ENCODE assay signal across 19 mouse cellular contexts in the genomic region with DNA sequence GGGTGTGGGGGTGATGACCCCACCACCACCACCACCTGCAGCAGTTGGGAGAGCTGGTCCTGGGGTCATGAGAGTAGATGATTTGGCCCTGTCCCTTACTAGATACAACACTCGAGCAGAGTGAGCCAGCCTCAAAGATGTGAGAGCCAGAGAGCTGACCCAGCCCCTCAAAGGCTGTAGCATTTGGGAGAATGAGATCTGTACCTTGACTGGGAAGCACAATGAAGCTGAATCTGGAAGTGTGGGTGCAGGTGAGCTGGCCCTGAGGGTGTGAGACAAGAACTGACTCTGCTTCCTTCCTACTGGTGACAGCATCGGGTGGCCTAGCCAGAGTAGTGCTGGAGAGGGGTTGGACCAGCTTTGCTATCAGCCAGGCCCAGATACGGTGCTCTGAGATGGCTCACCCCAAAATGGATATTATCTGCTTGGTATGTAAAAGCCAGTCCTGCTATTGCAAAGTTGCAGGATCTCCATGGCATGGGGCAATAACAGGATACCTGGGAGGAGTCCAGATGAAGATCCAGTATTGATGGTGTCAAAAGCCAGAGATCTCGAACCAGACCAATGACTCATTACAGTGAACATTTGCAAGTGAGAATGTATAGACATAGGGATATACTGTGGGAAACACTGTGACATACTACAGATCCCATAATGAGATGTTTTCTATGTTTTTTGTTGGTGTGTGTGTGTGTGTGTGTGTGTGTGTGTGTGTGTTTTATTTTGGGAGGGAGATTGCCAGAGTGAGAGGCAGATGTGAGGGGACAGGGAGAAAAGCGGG. TPM values are rescaled to one million over a fixed set of nuclear protein-coding genes. Genes with fewer than 3 reads are reported as not detected.
DNase-seq lines count a peak whose midpoint lies in the region; ATAC-seq lines count a peak whose summit lies in the region.
"Had no signal": no experiment of that assay in that cellular context is flagged by ENCODE, and none has a peak within 500 bp of the region (broad histone marks: within the 10 kb centered on the region; RNA-seq: fewer than 3 reads in every experiment).

No protein-coding gene starts in this region.

- no peaks in the 10 kb centered on the region for H3K36me3 ChIP-seq in kidney, embryonic 15.5 days
- no peaks in the 10 kb centered on the region for H3K36me3 ChIP-seq in liver, embryonic 15.5 days (replicated peaks)
- H3K36me3 ChIP-seq: embryonic facial prominence, embryonic 12.5 days; forebrain, embryonic 10.5 days; hindbrain, embryonic 10.5 days; limb, embryonic 10.5 days; midbrain, embryonic 15.5 days had no signal

- no peak overlapping the region for H3K4me2 ChIP-seq in kidney, embryonic 15.5 days
- peak overlapping the region; percentile 51 for H3K4me2 ChIP-seq in liver, embryonic 15.5 days
- H3K4me2 ChIP-seq: embryonic facial prominence, embryonic 12.5 days; midbrain, embryonic 15.5 days had no signal

- no peak overlapping the region for H3K9ac ChIP-seq in kidney, embryonic 15.5 days
- H3K9ac ChIP-seq in liver, embryonic 15.5 days = 0 out of 2 replicates have a peak overlapping the region, but pooled peaks have one; percentile 35
- H3K9ac ChIP-seq: embryonic facial prominence, embryonic 12.5 days; midbrain, embryonic 15.5 days had no signal

- WGBS in kidney, embryonic 15.5 days = 73% methylated on average over 5 of the region's 5 CpGs
- WGBS in liver, embryonic 15.5 days (ENCODE audit: insufficient replicate concordance) = 38% methylated on average over 5 of the region's 5 CpGs

- intact Hi-C loops in left cerebral cortex, postnatal 4 days (cut with DNase I) = no loop called here

- no peaks in the 10 kb centered on the region for H3K27me3 ChIP-seq in kidney, embryonic 15.5 days
- H3K27me3 ChIP-seq in liver, embryonic 15.5 days = no peaks in the 10 kb centered on the region
- H3K27me3 ChIP-seq: embryonic facial prominence, embryonic 12.5 days; midbrain, embryonic 15.5 days had no signal

- no peaks in the 10 kb centered on the region for H3K4me1 ChIP-seq in kidney, embryonic 15.5 days
- H3K4me1 ChIP-seq in liver, embryonic 15.5 days (replicated peaks) = peaks cover 24% of the 10 kb centered on the region
- H3K4me1 ChIP-seq: embryonic facial prominence, embryonic 12.5 days; forebrain, embryonic 10.5 days; hindbrain, embryonic 10.5 days; limb, embryonic 10.5 days; midbrain, embryonic 15.5 days had no signal

- H3K27ac ChIP-seq in kidney, embryonic 15.5 days = no peak overlapping the region
- peak overlapping the region; percentile 78 for H3K27ac ChIP-seq in liver, embryonic 15.5 days (replicated peaks)
- H3K27ac ChIP-seq: embryonic facial prominence, embryonic 12.5 days; forebrain, embryonic 10.5 days; hindbrain, embryonic 10.5 days; limb, embryonic 10.5 days; midbrain, embryonic 15.5 days had no signal

- ATAC-seq in kidney, embryonic 15.5 days (replicated peaks; ENCODE audit: low FRiP score) = peak; percentile 33; the same call in 1 of the 2 replicates
- ATAC-seq in erythroblast, adult 5-6 weeks (replicated peaks; ENCODE audit: low FRiP score, poor library complexity, severe bottlenecking) = peak; percentile 93
- ATAC-seq in liver, embryonic 15.5 days (ENCODE audit: insufficient read depth) = peak; percentile 99
- ATAC-seq: activated CD4-positive, CD25-positive, alpha-beta regulatory T cell, adult 4 months; midbrain, embryonic 15.5 days had no signal

- no peak overlapping the region for H3K4me3 ChIP-seq in kidney, embryonic 15.5 days (replicated peaks)
- no peak overlapping the region for H3K4me3 ChIP-seq in liver, embryonic 15.5 days (replicated peaks)
- H3K4me3 ChIP-seq: embryonic facial prominence, embryonic 12.5 days; forebrain, embryonic 10.5 days; hindbrain, embryonic 10.5 days; limb, embryonic 10.5 days; midbrain, embryonic 15.5 days had no signal

- H3K9me3 ChIP-seq in kidney, embryonic 15.5 days (replicated peaks) = no peaks in the 10 kb centered on the region
- no peaks in the 10 kb centered on the region for H3K9me3 ChIP-seq in liver, embryonic 15.5 days (replicated peaks)
- H3K9me3 ChIP-seq: embryonic facial prominence, embryonic 12.5 days; forebrain, embryonic 10.5 days; hindbrain, embryonic 10.5 days; limb, embryonic 10.5 days; midbrain, embryonic 15.5 days had no signal

- DNase-seq in kidney, postnatal 25 days = no peak
- peak; percentile 20 to 40 for DNase-seq in spleen, postnatal 36 days (ENCODE audit: low spot score in 2 of 2)
- DNase-seq in neural tube, embryonic 10.5 days (ENCODE audit: extremely low spot score, low spot score) = no peak
- DNase-seq in cerebellum, adult 9-11 months = no peak
- no peak for DNase-seq in left cerebral cortex, postnatal 4 days
- DNase-seq: cerebellum, adult 11 months; cerebellum, postnatal 36 days; gastrocnemius, postnatal 10 days; lung, adult 2 months; lung, postnatal 36 days had no signal

RNA-seq across cellular contexts. Expression of a gene that starts 11.8 kb away (rescaled TPM):
- 1.1 and 1.5 TPM in 2 replicates for polyA plus RNA-seq in kidney, embryonic 15.5 days (2015; fragmentation: Nextera tagmentation; extraction: Ambion mirVana)
- 0.58 and 1.7 TPM in 2 replicates for total RNA-seq in erythroblast, adult 5-6 weeks (2015; ENCODE audit: low replicate concordance)
- total RNA-seq in erythroblast, adult 5-6 weeks (2017; ENCODE audit: low replicate concordance) = 1.6 and 2.9 TPM in 2 replicates
- 1.2 and 1.3 TPM in 2 replicates for polyA plus RNA-seq in liver, embryonic 15.5 days (2015; fragmentation: Nextera tagmentation; extraction: Ambion mirVana)
- total RNA-seq in left cerebral cortex, postnatal 4 days (2021) = 10 to 100 TPM; 16.2 to 17.0 TPM

RNA-seq across cellular contexts. Expression of a gene that starts 46.5 kb away (rescaled TPM):
- polyA plus RNA-seq in kidney, embryonic 15.5 days (2015; fragmentation: Nextera tagmentation; extraction: Ambion mirVana) = 151 and 153 TPM in 2 replicates
- total RNA-seq in erythroblast, adult 5-6 weeks (2015; ENCODE audit: low replicate concordance) = 63.8 and 94.0 TPM in 2 replicates
- 68.9 and 152 TPM in 2 replicates for total RNA-seq in erythroblast, adult 5-6 weeks (2017; ENCODE audit: low replicate concordance)
- polyA plus RNA-seq in liver, embryonic 15.5 days (2015; fragmentation: Nextera tagmentation; extraction: Ambion mirVana) = 74.9 and 78.5 TPM in 2 replicates
- total RNA-seq in left cerebral cortex, postnatal 4 days (2021) = 100 to 1,000 TPM; 142 to 157 TPM

Comparison
In these comparisons a context has a peak if more than half of its experiments do, and no peak if none do; other contexts are left out.
1. ATAC-seq: peak in every context shown above with its lines; median percentile 99 in liver, embryonic 15.5 days; 93 in erythroblast, adult 5-6 weeks; 33 in kidney, embryonic 15.5 days.
2. DNase-seq: peak in spleen, postnatal 36 days (2 of 2); none in kidney, postnatal 25 days (0 of 2), neural tube, embryonic 10.5 days (single experiment), cerebellum, adult 9-11 months (single experiment) and left cerebral cortex, postnatal 4 days (single experiment).
3. RNA of a gene that starts 11.8 kb away (total RNA-seq): 16.2 to 17.0 TPM in left cerebral cortex, postnatal 4 days; 0.58 to 2.9 TPM in erythroblast, adult 5-6 weeks; every median in the first group is over 4 times any median in the second.